Comparison of ENCODE assay signal across 12 mouse cellular contexts in the genomic region with DNA sequence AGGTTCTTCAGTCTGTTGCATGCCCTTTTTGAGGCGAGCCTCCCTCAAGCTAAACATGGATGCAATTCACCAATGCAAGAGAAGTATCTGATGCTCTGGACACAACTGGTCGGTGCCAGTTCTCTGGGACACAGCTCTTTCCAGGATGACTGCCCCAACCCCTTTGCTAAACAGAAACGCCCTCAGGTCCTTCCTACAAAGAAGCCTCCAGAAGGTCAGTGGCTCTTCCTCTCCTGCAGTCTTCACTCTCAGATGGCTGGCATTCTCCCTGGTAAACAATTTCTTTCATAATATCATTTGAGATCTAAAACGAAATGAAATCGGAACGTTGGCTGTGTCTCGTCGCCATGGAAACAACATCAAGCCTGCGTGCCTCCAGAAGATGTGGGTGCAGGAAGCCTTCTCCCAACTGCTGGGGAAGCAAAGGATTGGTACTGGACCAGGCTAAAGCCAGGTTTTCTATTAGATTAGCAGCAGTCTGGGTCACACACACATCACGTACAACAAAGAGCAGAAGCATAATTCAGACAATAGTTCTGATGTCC.
DNase-seq lines count a peak whose midpoint lies in the region; TF ChIP-seq lines count a peak whose summit lies in the region.
"Had no signal": no experiment of that assay in that cellular context is flagged by ENCODE, and none has a peak within 500 bp of the region (broad histone marks: within the 10 kb centered on the region; RNA-seq: fewer than 3 reads in every experiment).

No protein-coding gene starts in this region.

- no peak overlapping the region for H3K4me3 ChIP-seq in left cerebral cortex, adult 2 months

- intact Hi-C loops in left cerebral cortex, adult 2 months (cut with DNase I) = no loop called here
- intact Hi-C loops in gastrocnemius, postnatal 36 days (cut with DNase I) = no loop called here

- DNase-seq in left cerebral cortex, adult 2 months (ENCODE audit: extremely low spot score in 1 of 2, low spot score in 2 of 2) = peak; percentile 39 to 73
- DNase-seq in left cerebral cortex, adult 11 months (ENCODE audit: low spot score) = no peak
- peak; percentile 59 to 60 for DNase-seq in frontal cortex, postnatal 14 days (ENCODE audit: low spot score in 2 of 2)
- DNase-seq in layer of hippocampus, postnatal 36 days = peak; percentile 66 to 67
- peak; percentile 63 for DNase-seq in right cerebral cortex, postnatal 14 days
- no peak for DNase-seq in natural killer cell, adult 2 months (ENCODE audit: low spot score in 2 of 2)
- DNase-seq in gastrocnemius, postnatal 36 days = no peak
- DNase-seq in heart, adult 18-20 months = no peak
- DNase-seq: cerebellum, adult 9-10 months; lung, postnatal 10 days; thymus, postnatal 4 days had no signal

- TF ChIP-seq CTCF in left cerebral cortex, adult 2 months (IDR thresholded peaks at IDR 0.05) = no peak

- H3K27ac ChIP-seq in left cerebral cortex, adult 2 months = peak overlapping the region; percentile 92
- H3K27ac ChIP-seq: kidney, postnatal 0 days had no signal

Comparison
In these comparisons a context has a peak if more than half of its experiments do, and no peak if none do; other contexts are left out.
1. DNase-seq: peak in left cerebral cortex, adult 2 months (2 of 2), frontal cortex, postnatal 14 days (2 of 2), layer of hippocampus, postnatal 36 days (2 of 2) and right cerebral cortex, postnatal 14 days (single experiment); none in left cerebral cortex, adult 11 months (single experiment), natural killer cell, adult 2 months (0 of 2), gastrocnemius, postnatal 36 days (0 of 2) and heart, adult 18-20 months (0 of 2).